Mouse (Mus musculus) heart, adult 2 months (tissue): ENCODE results near the gene B4galt3. TPM values are rescaled to one million over a fixed set of nuclear protein-coding genes. Genes with fewer than 3 reads are reported as not detected.

Source experiments
- DNase-seq, 2 experiments: peaks; one replicate each; pipeline ENCODE4 v3.0.0; 2021
- H3K27ac ChIP-seq: fragments of 200-600 bp; 2 replicates; pipeline ENCODE4 v1.8.1; 2022
- H3K27me3 ChIP-seq: fragments of 200-500 bp; 2 replicates; pipeline ENCODE4 v1.6.1; 2012; ENCODE audit warnings: mild to moderate bottlenecking, low read length, inconsistent platforms, mixed read lengths; ENCODE audit not compliant: control insufficient read depth, insufficient read depth
- H3K36me3 ChIP-seq: fragments of 200-500 bp; 2 replicates; pipeline ENCODE4 v1.6.1; 2012; ENCODE audit warnings: low read length, inconsistent platforms; ENCODE audit not compliant: control insufficient read depth, insufficient read depth
- H3K4me1 ChIP-seq: fragments of 200-500 bp; 2 replicates; pipeline ENCODE4 v1.6.1; 2011; ENCODE audit warnings: low read length; ENCODE audit not compliant: control insufficient read depth, insufficient read depth
- H3K4me3 ChIP-seq: fragments of 200-600 bp; 2 replicates; pipeline ENCODE4 v1.8.1; 2022
- H3K79me2 ChIP-seq: fragments of 200-500 bp; replicated peaks from 2 replicates; pipeline ENCODE4 v1.6.1; 2012; ENCODE audit warnings: mild to moderate bottlenecking, inconsistent platforms, low read length, moderate library complexity, mixed read lengths; ENCODE audit not compliant: control insufficient read depth, insufficient read depth
- H3K9ac ChIP-seq: fragments of 200-500 bp; 2 replicates; pipeline ENCODE4 v1.6.1; 2012; ENCODE audit warnings: low read depth, mild to moderate bottlenecking, control low read depth, inconsistent platforms, low read length, mixed read lengths
- CTCF ChIP-seq: fragments of 200-600 bp; IDR thresholded peaks from 2 replicates; pipeline ENCODE4 v1.8.1; 2022; ENCODE audit warnings: antibody characterized with exemption, mild to moderate bottlenecking, moderate library complexity
- EP300 ChIP-seq: fragments of 200-500 bp; IDR thresholded peaks from 2 replicates; pipeline ENCODE4 v1.6.1; 2011; ENCODE audit warnings: low read depth, low read length, control low read depth; ENCODE audit not compliant: insufficient read depth
- POLR2A ChIP-seq: fragments of 200-500 bp; IDR thresholded peaks from 2 replicates; pipeline ENCODE4 v1.6.1; 2011; ENCODE audit warnings: mild to moderate bottlenecking, low read depth, low read length, control low read depth; ENCODE audit not compliant: insufficient read depth
- WGBS: fragments of 180-500 bp; shearing (Covaris S2); methylation state at CpG from one replicate; pipeline ENCODE4 v1.1.7; 2018; 5-methylcytosine and 5-hydroxymethylcytosine counted together
- intact Hi-C: fragments of 180-260 bp; cut with DNase I; formaldehyde crosslinking; loops from one replicate; pipeline ENCODE4 v1.15.1; 2025
- polyA plus RNA-seq: library from polyadenylated mRNA; depleted of rRNA; stranded (reverse); fragments of >200 nt; gene quantifications from 2 replicates; pipeline ENCODE4 v1.2.3, GENCODE M21; 2012
- total RNA-seq, 2 experiments: library from RNA; stranded (reverse); gene quantifications; 2 replicates each; pipeline ENCODE4 v1.2.3; 2021

Gene B4galt3
- total and polyA plus RNA-seq, 3 experiments: 16.4 to 41.9 (median 17.4) TPM

- Histone ChIP-seq H3K79me2 (no peaks in the 10 kb centered on the region), H3K4me1 (peaks cover 3% of the 10 kb centered on the region; the same call in 1 of the 2 replicates), H3K27me3 (no peaks in the 10 kb centered on the region), H3K36me3 (no peaks in the 10 kb centered on the region), H3K27ac (no peak overlapping the region), H3K9ac (no peak overlapping the region), H3K4me3 (no peak overlapping the region)
- WGBS: 85% methylated on average over 14 of the region's 14 CpGs
- TF ChIP-seq EP300: no peak
- no peak for TF ChIP-seq CTCF
- no peak for TF ChIP-seq POLR2A
- intact Hi-C loops: no loop called here
- no peak for DNase-seq
These were observed 9.0 kb downstream of the B4galt3 start for GRCm38 (mm10) chr1:171279012-171279705.

DNA sequence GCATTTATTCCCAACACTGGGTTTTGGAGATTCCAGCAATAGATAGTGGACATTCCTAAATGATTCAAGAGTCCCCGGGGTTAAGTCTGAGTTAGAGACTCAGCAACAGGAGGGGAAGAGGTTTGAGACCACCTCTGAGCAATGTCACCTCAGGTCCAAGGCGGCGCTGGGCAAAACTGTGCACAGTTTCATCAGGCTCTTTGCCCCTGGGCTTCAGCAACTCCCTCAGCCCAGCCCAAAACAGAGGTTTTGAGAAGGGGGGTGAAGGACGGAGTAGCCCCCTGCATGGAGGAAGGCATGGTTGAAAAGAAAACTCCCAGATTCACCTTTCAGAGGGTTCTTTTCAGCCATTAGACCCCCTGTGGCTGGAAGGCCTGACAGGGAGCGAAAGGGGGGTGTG is 9.6 kb downstream of the B4galt3 start:
- intact Hi-C loops: loop anchor here (2.0 kb wide), 1 partner anchor 169 kb away; no protein-coding TSS in a partner anchor
- TF ChIP-seq CTCF (no peak), POLR2A (no peak), EP300 (no peak)
- H3K4me1 ChIP-seq: peaks cover 3% of the 10 kb centered on the region; the same call in 1 of the 2 replicates
- H3K36me3 ChIP-seq: no peaks in the 10 kb centered on the region
- peak overlapping the region; percentile 6; the same call in 1 of the 2 replicates for H3K9ac ChIP-seq
- no peak overlapping the region for H3K4me3 ChIP-seq
- no peaks in the 10 kb centered on the region for H3K79me2 ChIP-seq
- WGBS: 80% methylated on average over 5 of the region's 5 CpGs
- DNase-seq: peak in 1 of 2 experiments; percentile 2
- no peak overlapping the region for H3K27ac ChIP-seq
- no peaks in the 10 kb centered on the region for H3K27me3 ChIP-seq

DNA sequence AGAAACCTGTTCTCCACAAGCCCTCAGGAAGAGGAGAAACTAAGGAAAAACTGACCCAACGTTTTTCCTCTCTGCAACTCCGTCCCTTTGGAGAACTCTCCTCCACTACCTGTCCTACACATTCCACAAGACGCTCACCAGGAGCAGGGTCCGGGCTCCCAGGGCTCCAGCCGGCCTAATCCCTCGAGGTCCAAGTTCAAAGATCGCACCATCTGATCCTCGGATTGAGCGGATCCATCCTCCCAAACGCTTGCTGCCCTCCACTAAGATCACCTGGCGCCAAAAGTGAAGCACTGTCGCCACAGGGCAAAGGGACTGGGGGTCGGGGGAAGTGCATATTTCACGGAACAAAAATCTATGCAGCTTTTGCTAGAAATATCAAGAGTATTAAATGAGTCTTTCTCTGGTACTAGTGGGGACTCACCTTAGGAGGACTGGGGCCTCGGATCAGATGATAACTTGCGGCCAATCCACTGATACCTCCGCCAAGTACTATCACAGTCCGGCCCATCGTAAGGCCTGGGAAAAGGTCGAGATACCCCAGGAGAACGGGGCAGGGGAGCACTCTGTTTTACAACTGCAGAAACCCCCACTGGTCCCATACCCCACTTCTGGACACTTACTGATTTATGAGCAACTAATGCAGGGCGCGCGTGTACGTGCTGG is 10.3 kb downstream of the B4galt3 start:
- DNase-seq: peak in 1 of 2 experiments; percentile 10
- no peak for TF ChIP-seq CTCF
- TF ChIP-seq EP300: no peak
- no peak for TF ChIP-seq POLR2A
- WGBS: 3% methylated on average over 25 of the region's 25 CpGs
- Histone ChIP-seq H3K4me1 (peaks cover 4% of the 10 kb centered on the region; the same call in 1 of the 2 replicates), H3K27me3 (no peaks in the 10 kb centered on the region), H3K27ac (peak overlapping the region; percentile 72), H3K9ac (peak overlapping the region; percentile 75), H3K36me3 (no peaks in the 10 kb centered on the region), H3K79me2 (no peaks in the 10 kb centered on the region), H3K4me3 (peak overlapping the region; percentile 73)
- intact Hi-C loops: loop anchor here (2.0 kb wide), 1 partner anchor 170 kb away; no protein-coding TSS in a partner anchor

DNA sequence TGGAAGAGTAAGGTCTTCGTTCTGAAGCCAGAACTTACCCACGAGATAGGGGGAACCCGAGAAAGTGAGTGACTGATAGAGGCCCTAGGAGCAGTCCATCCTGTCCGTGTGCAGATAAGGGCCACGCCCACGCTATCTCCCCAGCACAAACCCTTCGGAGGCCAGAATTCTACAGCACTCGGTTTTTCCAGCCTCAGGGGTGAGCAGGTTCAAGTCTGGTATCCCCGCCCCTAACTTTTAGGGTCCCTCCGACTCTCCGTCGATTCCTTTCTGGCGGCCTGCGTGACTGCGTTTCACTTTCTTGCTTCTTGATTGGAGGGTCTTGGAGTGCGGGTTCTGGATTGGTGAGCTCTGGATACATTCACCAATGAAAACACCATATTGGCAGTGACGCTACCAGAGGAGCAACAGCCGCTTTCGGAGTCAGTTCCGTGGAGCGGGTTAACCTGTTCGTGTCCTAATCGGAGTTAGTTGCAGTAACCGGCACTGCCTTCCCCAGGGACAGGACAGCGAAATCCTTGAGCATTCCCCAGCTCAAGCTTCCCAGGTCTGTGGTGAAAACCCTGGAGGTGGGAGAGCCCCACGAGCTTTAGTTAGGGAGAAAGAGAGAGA is 10.9 kb downstream of the B4galt3 start, which contains the start of gene Ppox:
Gene Ppox, minus strand, starts transcription at position 271 of the 612 bp plus-strand sequence.
- TF ChIP-seq POLR2A: no peak; the same call in none of the 2 replicates
- TF ChIP-seq CTCF: no peak
- no peak; the same call in 1 of the 2 replicates for TF ChIP-seq EP300
- Histone ChIP-seq H3K4me3 (peak within 1 kb of the TSS; percentile 73), H3K27me3 (no peaks in the 10 kb centered on the region), H3K9ac (peak within 1 kb of the TSS; percentile 79), H3K36me3 (no peaks in the 10 kb centered on the region), H3K4me1 (peaks cover 6% of the 10 kb centered on the region), H3K27ac (peak within 1 kb of the TSS; percentile 96), H3K79me2 (no peaks in the 10 kb centered on the region)
- peak; percentile 87 to 94 for DNase-seq
- intact Hi-C loops: loop anchor here (1.0 to 2.0 kb wide), 3 partner anchors 34 to 170 kb away; no protein-coding TSS in a partner anchor
- WGBS: under 1% methylated on average over 26 of the region's 26 CpGs

DNA sequence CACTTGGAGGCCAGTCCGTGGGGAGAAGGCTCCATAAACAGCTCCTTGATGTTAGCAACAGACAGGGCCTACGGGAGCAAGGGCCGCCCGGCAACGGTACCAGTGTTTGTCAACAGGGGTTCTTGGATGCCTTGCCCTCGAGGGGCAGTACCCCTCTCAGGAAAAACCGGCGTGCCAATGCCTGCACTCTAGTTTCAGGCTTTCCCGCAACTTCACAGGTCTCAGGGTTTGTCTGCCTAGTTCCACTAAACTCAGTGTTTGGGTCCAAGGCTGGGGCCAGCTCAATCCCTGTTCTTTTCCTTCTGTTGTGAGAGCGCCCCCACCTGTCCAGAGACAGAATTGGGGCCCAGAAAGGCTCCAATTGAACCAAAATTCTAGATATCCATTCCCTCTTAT is 11.4 kb downstream of the B4galt3 start:
- Histone ChIP-seq H3K79me2 (no peaks in the 10 kb centered on the region), H3K27ac (peak overlapping the region; percentile 96), H3K27me3 (no peaks in the 10 kb centered on the region), H3K9ac (peak overlapping the region; percentile 79), H3K4me1 (peaks cover 6% of the 10 kb centered on the region), H3K36me3 (no peaks in the 10 kb centered on the region), H3K4me3 (peak overlapping the region; percentile 73)
- under 1% methylated on average over 10 of the region's 10 CpGs for WGBS
- intact Hi-C loops: loop anchor here (1.0 to 2.0 kb wide), 3 partner anchors 34 to 171 kb away; no protein-coding TSS in a partner anchor
- no peak for DNase-seq
- TF ChIP-seq POLR2A: no peak
- 0 out of 2 replicates have a peak, but pooled peaks have one; percentile 18 for TF ChIP-seq EP300
- peak; percentile 93 for TF ChIP-seq CTCF
